ENCODE assay signal across 7 mouse cellular contexts in the genomic region with DNA sequence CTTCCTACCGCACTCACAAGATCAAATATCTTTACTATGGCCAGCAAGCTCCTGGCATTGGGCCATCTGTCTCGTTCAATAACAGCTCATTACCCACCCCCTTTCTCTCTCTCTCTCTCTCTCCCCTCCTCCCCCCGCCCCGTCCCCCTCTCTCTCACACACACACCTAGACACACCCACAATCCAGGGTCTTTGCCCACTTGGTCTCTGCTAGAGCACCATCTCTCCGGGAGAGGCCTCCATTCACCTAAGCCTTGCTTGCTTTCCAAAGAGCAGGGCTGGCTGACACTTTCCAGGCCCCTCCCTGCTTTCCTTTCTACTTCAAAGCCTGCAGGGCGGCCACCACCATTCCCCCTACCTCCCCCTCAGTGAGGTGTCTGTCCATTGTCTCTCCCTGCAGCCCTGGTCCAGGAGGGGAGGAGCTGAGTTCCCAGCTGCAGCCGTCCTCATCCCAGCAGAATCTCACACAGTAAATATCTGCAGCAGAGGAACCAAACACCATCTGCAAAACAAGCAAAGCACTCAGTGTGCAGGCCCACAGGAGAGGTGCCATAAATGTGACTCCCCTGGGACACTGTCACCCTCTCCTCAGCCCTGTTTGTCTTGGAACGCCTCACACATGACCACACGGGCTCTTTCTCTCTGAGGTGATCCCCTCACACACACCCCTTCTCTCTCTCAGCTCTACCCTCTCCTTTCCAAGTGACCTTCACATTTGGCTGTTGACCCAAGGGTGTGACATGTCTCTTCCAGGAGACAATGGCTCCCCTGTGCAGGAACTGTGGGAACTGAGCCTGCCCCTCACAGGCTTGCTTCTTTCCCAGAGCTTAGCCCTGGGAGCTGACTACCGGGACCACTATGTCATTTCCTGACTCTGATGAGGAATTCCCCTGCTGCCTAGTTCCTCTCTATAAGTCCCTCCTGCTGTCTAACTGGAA. TPM values are rescaled to one million over a fixed set of nuclear protein-coding genes. Genes with fewer than 3 reads are reported as not detected.
DNase-seq lines count a peak whose midpoint lies in the region; ATAC-seq lines count a peak whose summit lies in the region.

No protein-coding gene starts in this region.

- H3K4me1 ChIP-seq in brown adipose tissue, adult 24 weeks (ENCODE audit: control insufficient read depth, insufficient read depth, insufficient read length, low read length) = peaks cover 43% of the 10 kb centered on the region
- peaks cover 47% of the 10 kb centered on the region for H3K4me1 ChIP-seq in heart, embryonic 11.5 days (ENCODE audit: control insufficient read depth, insufficient read depth, low read length)
- H3K4me1 ChIP-seq in midbrain, embryonic 12.5 days = peaks cover 34% of the 10 kb centered on the region

- peak overlapping the region; percentile 39; the same call in 1 of the 2 replicates for H3K9ac ChIP-seq in heart, embryonic 11.5 days (ENCODE audit: low read depth, low read length)
- 0 out of 2 replicates have a peak overlapping the region, but pooled peaks have one; percentile 3 for H3K9ac ChIP-seq in midbrain, embryonic 12.5 days (replicated peaks)

- peak; percentile 47 for ATAC-seq in heart, embryonic 11.5 days (replicated peaks; ENCODE audit: insufficient number of reproducible peaks, low FRiP score, low TSS enrichment)
- ATAC-seq in midbrain, embryonic 12.5 days (ENCODE audit: low FRiP score, low read depth) = peak; percentile 69

- peak; percentile 96 for DNase-seq in ES-CJ7 (ENCODE audit: low read depth, low spot score)
- peak; percentile 31 to 58 for DNase-seq in kidney, postnatal 4 days
- no peak for DNase-seq in thymus, postnatal 14 days
- no peak for DNase-seq in layer of hippocampus, adult 11-12 months (ENCODE audit: low spot score)

- WGBS in heart, embryonic 11.5 days (ENCODE audit: insufficient replicate concordance) = 5% methylated on average over 10 of the region's 10 CpGs
- WGBS in midbrain, embryonic 12.5 days = 8% methylated on average over 10 of the region's 10 CpGs

- peak overlapping the region; percentile 23 for H3K4me2 ChIP-seq in heart, embryonic 11.5 days
- H3K4me2 ChIP-seq in midbrain, embryonic 12.5 days (replicated peaks) = peak overlapping the region; percentile 10; the same call in 1 of the 2 replicates

- H3K9me3 ChIP-seq in heart, embryonic 11.5 days (replicated peaks; ENCODE audit: control insufficient read depth, low read length) = no peaks in the 10 kb centered on the region
- no peaks in the 10 kb centered on the region for H3K9me3 ChIP-seq in midbrain, embryonic 12.5 days

- peak overlapping the region; percentile 96 for H3K27ac ChIP-seq in brown adipose tissue, adult 24 weeks (replicated peaks; ENCODE audit: low read depth, low read length)
- peak overlapping the region; percentile 87 for H3K27ac ChIP-seq in heart, embryonic 11.5 days (ENCODE audit: low read depth, low read length)
- peak overlapping the region; percentile 78 for H3K27ac ChIP-seq in midbrain, embryonic 12.5 days (replicated peaks)

- H3K4me3 ChIP-seq in brown adipose tissue, adult 24 weeks (ENCODE audit: insufficient read depth, low read depth, low read length) = peak overlapping the region; percentile 1; the same call in 1 of the 2 replicates
- no peak overlapping the region for H3K4me3 ChIP-seq in heart, embryonic 11.5 days (ENCODE audit: low read depth, low read length)
- no peak overlapping the region for H3K4me3 ChIP-seq in midbrain, embryonic 12.5 days

- no peaks in the 10 kb centered on the region for H3K27me3 ChIP-seq in heart, embryonic 11.5 days (ENCODE audit: control insufficient read depth, insufficient read depth, low read length)
- no peaks in the 10 kb centered on the region for H3K27me3 ChIP-seq in midbrain, embryonic 12.5 days

- no peaks in the 10 kb centered on the region for H3K36me3 ChIP-seq in heart, embryonic 11.5 days (ENCODE audit: control insufficient read depth, insufficient read depth, low read length)
- H3K36me3 ChIP-seq in midbrain, embryonic 12.5 days = no peaks in the 10 kb centered on the region

RNA-seq across cellular contexts. Expression of a gene that starts 14.9 kb away (rescaled TPM):
- 0.55 TPM in 1 of 2 replicates, not detected in the other for polyA plus RNA-seq in brown adipose tissue, adult 24 weeks (2012; ENCODE audit: insufficient read depth, insufficient read length, missing spikeins)
- 0.40 and 0.63 TPM in 2 replicates for polyA plus RNA-seq in heart, embryonic 11.5 days (2014; fragmentation: Nextera tagmentation; extraction: Ambion mirVana)
- 0.08 and 0.12 TPM in 2 replicates for polyA plus RNA-seq in midbrain, embryonic 12.5 days (2016; fragmentation: Nextera tagmentation; extraction: Ambion mirVana)

RNA-seq across cellular contexts. Expression of a gene that starts 36.7 kb away (rescaled TPM):
- 15.7 and 17.8 TPM in 2 replicates for polyA plus RNA-seq in brown adipose tissue, adult 24 weeks (2012; ENCODE audit: insufficient read depth, insufficient read length, missing spikeins)
- 31.2 and 33.4 TPM in 2 replicates for polyA plus RNA-seq in heart, embryonic 11.5 days (2014; fragmentation: Nextera tagmentation; extraction: Ambion mirVana)
- polyA plus RNA-seq in midbrain, embryonic 12.5 days (2016; fragmentation: Nextera tagmentation; extraction: Ambion mirVana) = 32.1 and 35.3 TPM in 2 replicates

RNA-seq across cellular contexts. Expression of a gene that starts 52.0 kb away (rescaled TPM):
- 16.4 and 26.1 TPM in 2 replicates for polyA plus RNA-seq in brown adipose tissue, adult 24 weeks (2012; ENCODE audit: insufficient read depth, insufficient read length, missing spikeins)
- polyA plus RNA-seq in heart, embryonic 11.5 days (2014; fragmentation: Nextera tagmentation; extraction: Ambion mirVana) = 7.0 and 9.1 TPM in 2 replicates
- polyA plus RNA-seq in midbrain, embryonic 12.5 days (2016; fragmentation: Nextera tagmentation; extraction: Ambion mirVana) = 8.9 and 9.1 TPM in 2 replicates

Comparison
In these comparisons a context has a peak if more than half of its experiments do, and no peak if none do; other contexts are left out.
1. DNase-seq: peak in ES-CJ7 (single experiment) and kidney, postnatal 4 days (2 of 2); none in thymus, postnatal 14 days (single experiment) and layer of hippocampus, adult 11-12 months (single experiment).
2. Peak in every context shown above with its lines, with median percentiles within 50 percentile points of each other: H3K27ac ChIP-seq.